Mouse (Mus musculus): Measurements from ENCODE around the gene Mbd3l2. TPM values are rescaled to one million over a fixed set of nuclear protein-coding genes. Genes with fewer than 3 reads are reported as not detected.

Gene Mbd3l2
- not detected in 2 replicates for polyA plus RNA-seq (2012; rRNA removed; ENCODE audit: low replicate concordance)

DNA sequence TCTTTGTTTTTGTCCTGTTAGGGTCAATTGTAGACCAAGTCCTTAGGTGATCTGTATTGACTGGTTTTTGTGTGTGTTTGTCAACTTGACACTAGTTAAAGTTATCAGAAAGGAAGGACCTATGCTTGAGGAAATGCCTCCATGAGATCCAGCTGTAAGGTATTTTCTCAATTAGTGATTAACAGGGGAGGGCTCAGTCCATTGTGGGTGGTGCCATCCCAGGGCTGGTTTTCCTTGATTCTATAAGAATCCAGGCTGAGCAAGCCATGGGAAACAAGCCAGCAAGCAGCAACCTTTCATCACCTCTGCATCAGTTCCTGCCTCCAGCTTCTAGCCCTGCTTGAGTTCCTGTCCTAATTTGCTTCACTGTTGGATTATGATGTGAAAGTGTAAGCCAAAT lies at the start of gene Mbd3l2:
Gene Mbd3l2, plus strand, starts transcription at position 301 of the 400 bp plus-strand sequence.

DNA sequence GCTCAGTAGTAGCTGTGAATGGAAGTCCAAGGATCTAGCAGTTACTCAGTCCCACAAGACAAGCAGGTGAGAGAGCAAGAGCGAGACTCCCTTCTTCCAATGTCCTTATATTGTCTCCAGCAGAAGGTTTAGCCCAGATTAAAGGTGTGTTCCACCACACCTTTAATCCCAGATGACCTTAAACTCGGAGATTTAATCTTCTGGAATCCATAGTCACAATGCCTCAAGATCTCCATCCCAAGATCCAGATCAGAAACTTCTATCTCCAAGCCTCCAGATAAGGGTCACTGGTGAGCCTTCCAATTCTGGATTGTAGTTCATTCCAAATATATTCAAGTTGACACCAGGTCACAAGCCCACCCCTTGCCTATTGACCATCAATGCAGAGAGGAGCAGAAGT lies 27.6 kb upstream of the Mbd3l2 start, which contains the start of gene Naalad2:
Gene Naalad2, minus strand, starts transcription at position 101 of the 400 bp plus-strand sequence.

DNA sequence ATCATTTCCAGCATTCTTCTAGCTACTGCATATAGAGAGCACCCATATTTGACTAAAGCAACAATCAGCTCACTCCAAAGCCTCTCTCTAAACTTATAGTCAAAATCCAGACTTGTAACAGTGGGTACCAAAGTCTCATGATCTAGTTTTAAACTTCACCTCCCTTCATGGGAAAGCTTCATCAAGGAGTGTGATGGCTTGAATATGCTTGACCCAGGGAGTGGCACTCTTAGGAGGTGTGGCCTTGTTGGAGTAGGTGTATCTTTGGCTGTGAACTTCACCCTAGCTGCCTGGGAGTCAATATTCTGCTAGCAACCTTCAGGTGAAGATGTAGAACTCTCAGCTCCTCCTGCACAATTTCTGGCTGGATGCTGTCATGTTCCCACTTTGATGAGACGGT lies 26.3 kb upstream of the Mbd3l2 start, which contains the start of gene Ubtfl1:
Gene Ubtfl1, plus strand, starts transcription at position 301 of the 400 bp plus-strand sequence.

DNA sequence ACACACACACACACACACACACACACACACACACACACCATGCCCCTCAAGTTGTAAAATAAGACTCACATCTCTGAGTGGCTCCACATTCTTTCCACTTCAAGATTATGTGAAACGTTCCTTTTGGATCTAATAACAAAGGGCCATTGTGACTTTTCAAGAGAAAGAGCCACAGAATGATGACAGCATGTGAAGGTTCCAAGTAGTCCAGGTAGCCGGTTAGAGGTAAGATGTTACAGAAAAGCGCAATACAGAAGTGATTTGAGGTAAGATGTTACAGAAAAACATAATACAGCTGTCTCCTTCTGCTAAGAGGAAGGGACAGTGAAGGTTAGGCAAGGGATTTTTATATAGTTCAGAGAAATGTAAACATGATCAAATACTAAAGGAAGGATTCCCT lies 47.7 kb downstream of the Mbd3l2 start, which contains the start of the genes Zfp558 and Mbd3l1:
Gene Zfp558, minus strand, starts transcription at position 101 of the 400 bp plus-strand sequence.
Gene Mbd3l1, plus strand, starts transcription at position 192 of the 400 bp plus-strand sequence.

Other genes starting within 250 kb of the Mbd3l2 start
- 20.1 and 33.2 TPM in 2 replicates for gene Chordc1, start 138.5 kb upstream of the Mbd3l2 start, polyA plus RNA-seq (2012; rRNA removed; ENCODE audit: low replicate concordance)
- 0.49 and 2.1 TPM in 2 replicates for gene Naalad2, start 27.7 kb upstream of the Mbd3l2 start, polyA plus RNA-seq (2012; rRNA removed; ENCODE audit: low replicate concordance)
- not detected in 2 replicates for gene Ubtfl1, start 26.2 kb upstream of the Mbd3l2 start, polyA plus RNA-seq (2012; rRNA removed; ENCODE audit: low replicate concordance)
- gene Zfp558, start 47.6 kb downstream of the Mbd3l2 start, polyA plus RNA-seq (2012; rRNA removed; ENCODE audit: low replicate concordance) = 0.13 and 0.32 TPM in 2 replicates
- not detected in 2 replicates for gene Mbd3l1, start 47.7 kb downstream of the Mbd3l2 start, polyA plus RNA-seq (2012; rRNA removed; ENCODE audit: low replicate concordance)
- 2.0 and 3.7 TPM in 2 replicates for gene Muc16, start 243.9 kb downstream of the Mbd3l2 start, polyA plus RNA-seq (2012; rRNA removed; ENCODE audit: low replicate concordance)

Data from mammary gland, adult 2 months (tissue).